Mouse (Mus musculus) G1E-ER4 (cell line): ENCODE data around the gene Pithd1. TPM values are rescaled to one million over a fixed set of nuclear protein-coding genes. Genes with fewer than 3 reads are reported as not detected.

Experiments
- GATA1 ChIP-seq: IDR thresholded peaks from one replicate; pipeline ENCODE4 v1.8.0; 2012; ENCODE audit warnings: low read length, inconsistent platforms
- polyA plus RNA-seq: library from polyadenylated mRNA; stranded (reverse); fragments of >175 nt; gene quantifications from 2 replicates; pipeline ENCODE4 v1.2.3, GENCODE M21; 2012

Gene Pithd1
- polyA plus RNA-seq, result 86.7 and 109 TPM in 2 replicates

GRCm38 (mm10) chr4:135986943-135987710 is at the start of gene Pithd1:
TSS of gene Pithd1 (minus strand) at chr4:135987264.
- TF ChIP-seq GATA1, result no peak

DNA sequence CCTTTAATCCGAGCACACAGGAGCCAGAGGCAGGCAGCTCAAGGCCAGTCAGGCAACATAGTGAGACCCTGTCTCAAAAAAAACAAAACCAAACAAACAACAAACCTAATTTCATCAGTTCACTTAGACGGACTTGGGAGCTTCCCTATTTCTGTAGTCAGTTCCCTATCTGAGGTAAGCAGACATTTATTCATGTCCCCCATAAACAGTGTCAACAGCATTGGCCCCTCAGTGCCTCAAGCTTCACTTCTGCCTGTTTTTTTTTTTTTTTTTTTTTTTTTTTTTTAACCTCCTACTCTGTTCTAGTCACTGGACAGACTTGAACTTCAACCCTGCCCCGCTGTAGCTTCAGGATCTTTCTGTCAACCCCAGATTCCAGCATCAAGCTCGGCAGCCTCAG is 48.0 kb upstream of the Pithd1 start:
- no peak for TF ChIP-seq GATA1

GRCm38 (mm10) chr4:136033231-136033630 is 46.2 kb upstream of the Pithd1 start:
- no peak for TF ChIP-seq GATA1

GRCm38 (mm10) chr4:136030968-136031909 is 44.2 kb upstream of the Pithd1 start:
- TF ChIP-seq GATA1, result no peak

- TF ChIP-seq GATA1, result peak; percentile 23
Observed at GRCm38 (mm10) chr4:136028689-136029088, 41.6 kb upstream of the Pithd1 start.

GRCm38 (mm10) chr4:136028132-136028564 is 41.1 kb upstream of the Pithd1 start:
- no peak for TF ChIP-seq GATA1

- no peak for TF ChIP-seq GATA1
Observed at GRCm38 (mm10) chr4:136027416-136028131, 40.5 kb upstream of the Pithd1 start.

DNA sequence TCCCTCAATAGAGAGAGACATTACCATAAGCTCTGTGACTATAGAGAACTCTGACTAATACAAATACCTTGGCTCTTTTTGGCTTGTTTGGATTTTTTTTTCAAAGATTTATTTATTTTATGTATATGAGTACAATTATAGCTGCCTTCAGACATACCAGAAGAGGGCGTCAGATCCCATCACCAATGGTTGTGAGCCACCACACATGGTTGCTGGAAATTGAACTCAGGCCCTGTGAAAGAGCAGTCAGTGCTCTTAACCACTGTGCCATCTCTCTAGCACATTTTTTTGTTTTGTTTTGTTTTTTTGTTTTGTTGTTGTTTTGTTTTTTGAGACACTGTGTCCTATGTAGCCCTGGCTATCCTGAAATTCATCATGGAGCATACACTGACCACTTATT is 38.3 kb upstream of the Pithd1 start:
- TF ChIP-seq GATA1, result no peak

DNA sequence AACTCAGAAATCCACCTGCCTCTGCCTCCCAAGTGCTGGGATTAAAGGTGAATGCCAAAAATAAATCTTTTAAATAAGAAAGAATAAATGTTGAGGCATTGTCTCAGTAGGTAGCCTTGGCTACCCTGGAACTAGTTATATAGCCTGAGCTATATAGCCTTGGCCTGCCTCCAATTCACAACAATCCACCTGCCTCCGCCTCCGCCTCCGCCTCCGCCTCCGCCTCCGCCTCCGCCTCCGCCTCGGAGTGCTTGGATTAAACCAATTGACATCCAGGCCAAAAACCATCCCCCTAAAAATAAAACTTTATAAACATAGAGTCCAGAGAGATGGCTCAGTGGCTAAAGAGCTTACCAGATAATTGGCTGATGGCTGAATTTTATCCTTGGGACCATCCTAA is 35.9 kb upstream of the Pithd1 start:
- TF ChIP-seq GATA1, result no peak

DNA sequence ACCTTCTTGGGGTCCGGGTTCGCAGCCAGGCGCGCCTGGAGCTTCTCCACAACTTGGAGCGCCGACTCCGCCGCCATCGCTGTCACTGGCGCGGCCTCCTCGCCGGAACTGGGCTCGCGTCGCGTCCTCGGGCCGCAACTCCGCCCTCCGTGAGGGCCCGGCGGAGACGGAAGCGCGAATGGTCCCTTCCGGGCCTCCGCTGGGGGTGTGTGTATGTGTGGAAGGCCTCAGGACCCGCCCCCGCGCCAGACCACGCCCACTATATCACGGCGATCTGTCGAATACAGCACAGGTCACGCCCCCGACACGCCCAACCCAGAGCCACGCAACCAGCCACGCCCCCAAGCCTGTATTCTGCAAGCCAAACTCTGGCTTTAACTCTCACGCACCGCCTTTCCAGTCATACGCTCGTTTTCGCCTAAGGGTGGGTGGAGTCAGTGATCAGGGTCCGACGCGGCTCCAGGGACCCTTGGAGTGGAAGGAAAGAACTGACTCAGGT is 34.5 kb upstream of the Pithd1 start, which contains the start of gene Eloa:
TSS of gene Eloa (minus strand) at position 215 of the 499 bp plus-strand sequence.
- TF ChIP-seq GATA1, result no peak

DNA sequence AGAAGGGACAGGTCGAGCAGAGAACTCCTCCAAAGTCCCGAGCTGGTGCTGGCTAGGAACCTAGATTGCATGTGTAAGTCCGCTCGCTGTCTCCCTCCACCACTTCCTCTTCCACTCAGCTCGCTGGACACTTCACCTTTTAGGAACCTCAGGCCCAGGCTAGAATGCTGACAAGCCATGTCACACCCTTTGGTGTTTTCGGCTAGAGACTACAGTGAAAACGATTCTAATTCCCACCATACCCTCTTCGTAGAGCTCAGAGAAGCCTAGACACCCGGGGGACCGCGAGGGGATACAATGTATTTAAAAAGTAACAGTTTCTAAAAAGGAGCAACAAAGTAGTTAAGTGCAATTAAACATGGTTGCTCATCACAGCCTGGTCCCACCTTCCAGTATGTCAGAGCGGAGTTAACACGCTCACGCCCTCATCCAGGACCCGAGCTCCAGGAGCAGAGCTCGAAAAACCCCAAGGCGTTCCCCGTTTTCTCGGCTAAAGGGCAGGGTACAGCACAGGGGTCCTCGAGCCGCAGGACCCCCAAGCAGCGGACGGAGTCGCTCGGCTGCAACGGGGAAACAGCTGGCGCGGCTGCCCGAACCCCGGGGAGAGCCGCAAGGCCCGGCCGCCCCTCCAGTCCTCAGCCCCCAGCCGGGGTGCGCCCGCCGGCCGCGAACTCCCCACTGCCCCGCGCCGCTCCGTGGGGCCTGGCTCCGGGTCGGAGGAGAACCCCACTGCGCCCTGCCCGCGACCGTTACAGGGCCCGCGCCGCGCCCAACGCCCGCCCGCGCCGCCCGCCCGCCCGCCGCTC is 33.9 kb upstream of the Pithd1 start:
- TF ChIP-seq GATA1, result no peak

DNA sequence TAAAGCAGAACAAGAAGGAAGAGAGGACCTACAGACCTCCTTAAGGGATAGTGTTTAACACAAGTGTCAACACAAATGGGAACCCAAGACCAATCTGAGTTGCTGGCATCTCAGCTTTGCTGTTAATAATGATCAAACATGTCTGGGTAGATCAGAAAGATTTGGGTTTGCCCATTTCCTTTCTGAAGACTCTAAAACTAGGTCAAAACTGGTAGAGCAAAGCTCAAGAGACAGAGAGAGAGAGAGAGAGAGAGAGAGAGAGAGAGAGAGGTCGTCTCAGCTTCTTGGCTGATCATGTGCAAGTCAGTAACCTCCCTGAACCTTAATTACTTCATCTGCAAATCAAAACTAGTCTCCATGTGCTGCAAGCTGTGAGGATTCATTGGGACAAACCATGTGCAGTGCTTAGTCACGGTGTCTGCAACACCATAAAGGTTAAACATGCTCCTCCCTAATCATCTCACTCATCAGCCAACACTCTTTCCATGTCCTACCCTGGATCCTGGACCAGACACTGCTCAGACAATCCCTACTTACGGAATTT is 29.1 kb upstream of the Pithd1 start:
- TF ChIP-seq GATA1, result no peak

DNA sequence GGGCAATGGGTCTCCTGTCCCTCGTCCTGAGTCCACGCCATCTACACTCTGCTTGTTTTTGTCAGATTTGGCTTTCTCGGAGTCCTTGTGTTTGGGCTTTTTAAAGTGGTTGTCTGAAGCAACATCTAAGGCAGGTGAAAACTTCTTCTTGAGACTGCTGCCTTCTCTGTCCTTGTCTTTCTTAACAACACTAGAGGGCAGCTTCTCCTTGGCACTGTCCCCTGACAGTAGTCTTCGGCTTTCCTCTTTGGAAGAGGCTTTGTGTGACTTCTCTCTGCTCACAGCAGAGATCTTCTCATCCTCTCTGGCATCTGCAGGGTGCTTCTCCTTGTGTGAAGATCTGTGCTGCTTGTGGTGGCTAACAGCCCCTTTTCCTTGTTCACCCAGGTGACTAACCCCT is 23.5 kb upstream of the Pithd1 start:
- TF ChIP-seq GATA1, result no peak

GRCm38 (mm10) chr4:136008782-136009447 is 21.9 kb upstream of the Pithd1 start:
- TF ChIP-seq GATA1, result no peak
